Mouse (Mus musculus) midbrain, embryonic 16.5 days (tissue): ENCODE results near the gene Slirp. TPM values are rescaled to one million over a fixed set of nuclear protein-coding genes. Genes with fewer than 3 reads are reported as not detected.

Experiments used
- ATAC-seq: fragments of 200-750 bp; cut with Nextera tagmentation; 2 replicates; pipeline ENCODE4 v1.8.0; 2017; ENCODE audit warnings: moderate TSS enrichment
- H3K27ac ChIP-seq: fragments of 300-500 bp; sonication (generic); 2 replicates; pipeline ENCODE4 v1.5.1; 2014; ENCODE audit warnings: mild to moderate bottlenecking, low read length, mixed read lengths
- H3K27me3 ChIP-seq: fragments of 300-500 bp; sonication (generic); 2 replicates; pipeline ENCODE4 v1.6.1; 2014; ENCODE audit warnings: low read depth, low read length, mixed read lengths; ENCODE audit not compliant: control insufficient read depth, insufficient read depth
- H3K36me3 ChIP-seq: fragments of 300-500 bp; sonication (generic); 2 replicates; pipeline ENCODE4 v1.6.1; 2014; ENCODE audit warnings: mild to moderate bottlenecking, low read length, moderate library complexity, mixed read lengths; ENCODE audit not compliant: control insufficient read depth, insufficient read depth
- H3K4me1 ChIP-seq: fragments of 300-500 bp; sonication (generic); 2 replicates; pipeline ENCODE4 v1.6.1; 2014; ENCODE audit warnings: mild to moderate bottlenecking, low read length, mixed read lengths; ENCODE audit not compliant: control insufficient read depth, insufficient read depth
- H3K4me2 ChIP-seq: fragments of 300-500 bp; sonication (generic); 2 replicates; pipeline ENCODE4 v1.6.1; 2014; ENCODE audit warnings: mild to moderate bottlenecking, low read length, mixed read lengths
- H3K4me3 ChIP-seq: fragments of 300-500 bp; sonication (generic); 2 replicates; pipeline ENCODE4 v1.5.1; 2014; ENCODE audit warnings: low read depth, mild to moderate bottlenecking, low read length, moderate library complexity, mixed read lengths
- H3K9ac ChIP-seq: fragments of 300-500 bp; sonication (generic); 2 replicates; pipeline ENCODE4 v1.6.1; 2014; ENCODE audit warnings: low read depth, low read length, mixed read lengths
- H3K9me3 ChIP-seq: fragments of 300-500 bp; sonication (generic); replicated peaks from 2 replicates; pipeline ENCODE4 v1.6.1; 2014; ENCODE audit warnings: mild to moderate bottlenecking, low read length, mixed read lengths; ENCODE audit not compliant: control insufficient read depth, poor library complexity, severe bottlenecking
- WGBS: fragments of 180-500 bp; shearing (Covaris S2); extraction: QIAGEN DNeasy Blood & Tissue Kit; methylation state at CpG from one replicate; pipeline ENCODE4 v1.1.7; 2014; 5-methylcytosine and 5-hydroxymethylcytosine counted together
- polyA plus RNA-seq: library from polyadenylated mRNA; unstranded; fragments of >200 nt; fragmentation: Nextera tagmentation; extraction: Ambion mirVana; gene quantifications from 2 replicates; pipeline ENCODE4 v1.2.1, GENCODE M21; 2015

The Slirp gene
- polyA plus RNA-seq: 195 and 209 TPM in 2 replicates

DNA sequence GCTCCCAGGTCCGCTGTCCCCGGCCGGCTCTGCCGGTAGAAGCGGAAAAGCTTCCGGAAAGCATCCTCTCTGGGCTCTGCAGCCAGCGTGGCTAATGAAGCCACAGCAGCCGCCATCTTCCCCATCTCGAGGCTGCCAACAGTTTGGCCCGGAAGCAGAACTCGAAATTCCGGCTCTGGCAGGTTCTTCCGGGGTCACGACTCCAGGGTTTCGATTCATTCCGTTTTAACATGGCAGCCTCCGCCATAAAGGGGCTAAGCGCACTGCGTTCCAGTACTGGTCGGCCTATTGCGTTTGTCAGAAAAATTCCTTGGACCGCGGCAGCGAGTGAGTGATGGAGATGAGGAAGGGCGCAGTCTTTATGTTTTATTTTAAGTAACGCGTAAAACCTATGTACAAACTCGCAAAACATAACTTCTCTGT is at the start of gene Slirp, which contains the start of gene Alkbh1:
Slirp (plus strand) TSS at position 197 of the 423 bp plus-strand sequence.
Alkbh1 (minus strand) TSS at position 318 of the 423 bp plus-strand sequence.
- H3K36me3 ChIP-seq: peaks cover 11% of the 10 kb centered on the region
- ATAC-seq: peak; percentile 96
- no peaks in the 10 kb centered on the region for H3K9me3 ChIP-seq
- H3K4me2 ChIP-seq: peak within 1 kb of the TSS; percentile 93
- peak within 1 kb of the TSS; percentile 75 for H3K27ac ChIP-seq
- H3K4me1 ChIP-seq: peaks cover 24% of the 10 kb centered on the region
- H3K4me3 ChIP-seq: peak within 1 kb of the TSS; percentile 57
- H3K9ac ChIP-seq: peak within 1 kb of the TSS; percentile 78
- H3K27me3 ChIP-seq: no peaks in the 10 kb centered on the region
- under 1% methylated on average over 28 of the region's 28 CpGs for WGBS

DNA sequence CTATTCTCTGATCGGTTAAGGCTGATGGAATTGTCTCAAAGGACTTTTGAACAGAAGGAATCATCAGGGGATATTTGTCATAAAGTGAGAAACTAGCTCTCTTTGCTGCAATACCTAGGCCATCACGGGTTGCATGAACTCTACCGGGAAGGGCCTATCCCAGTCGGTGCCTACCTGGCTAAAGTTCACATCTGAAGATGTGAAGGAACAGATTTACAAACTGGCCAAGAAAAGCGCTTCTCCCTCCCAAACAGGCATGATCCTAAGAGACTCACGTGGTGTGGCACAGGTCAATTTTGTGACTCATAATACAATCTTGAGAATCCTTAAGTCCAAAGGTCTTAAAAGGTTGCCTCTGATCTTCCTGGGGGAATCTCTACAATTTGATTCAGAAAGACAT is 49.4 kb upstream of the Slirp start:
- no peak overlapping the region for H3K27ac ChIP-seq
- no peaks in the 10 kb centered on the region for H3K9me3 ChIP-seq
- WGBS: 86% methylated on average over 6 of the region's 6 CpGs
- no peak overlapping the region for H3K4me2 ChIP-seq
- no peaks in the 10 kb centered on the region for H3K4me1 ChIP-seq
- no peak for ATAC-seq
- no peaks in the 10 kb centered on the region for H3K27me3 ChIP-seq
- H3K9ac ChIP-seq: no peak overlapping the region
- H3K36me3 ChIP-seq: no peaks in the 10 kb centered on the region
- no peak overlapping the region for H3K4me3 ChIP-seq

GRCm38 (mm10) chr12:87397126-87397525 is 46.6 kb upstream of the Slirp start:
- Histone ChIP-seq H3K4me2 (no peak overlapping the region), H3K9ac (no peak overlapping the region), H3K27ac (no peak overlapping the region), H3K27me3 (no peaks in the 10 kb centered on the region), H3K36me3 (no peaks in the 10 kb centered on the region), H3K9me3 (no peaks in the 10 kb centered on the region), H3K4me1 (no peaks in the 10 kb centered on the region), H3K4me3 (no peak overlapping the region)
- no peak for ATAC-seq
- WGBS: 90% methylated on average over 4 of the region's 4 CpGs

GRCm38 (mm10) chr12:87397811-87398417 is 45.8 kb upstream of the Slirp start:
- H3K9me3 ChIP-seq: no peaks in the 10 kb centered on the region
- H3K27ac ChIP-seq: no peak overlapping the region
- H3K4me3 ChIP-seq: no peak overlapping the region
- no peaks in the 10 kb centered on the region for H3K4me1 ChIP-seq
- no peaks in the 10 kb centered on the region for H3K36me3 ChIP-seq
- ATAC-seq: no peak
- no peaks in the 10 kb centered on the region for H3K27me3 ChIP-seq
- H3K9ac ChIP-seq: no peak overlapping the region
- WGBS: 81% methylated on average over 4 of the region's 4 CpGs
- H3K4me2 ChIP-seq: no peak overlapping the region

DNA sequence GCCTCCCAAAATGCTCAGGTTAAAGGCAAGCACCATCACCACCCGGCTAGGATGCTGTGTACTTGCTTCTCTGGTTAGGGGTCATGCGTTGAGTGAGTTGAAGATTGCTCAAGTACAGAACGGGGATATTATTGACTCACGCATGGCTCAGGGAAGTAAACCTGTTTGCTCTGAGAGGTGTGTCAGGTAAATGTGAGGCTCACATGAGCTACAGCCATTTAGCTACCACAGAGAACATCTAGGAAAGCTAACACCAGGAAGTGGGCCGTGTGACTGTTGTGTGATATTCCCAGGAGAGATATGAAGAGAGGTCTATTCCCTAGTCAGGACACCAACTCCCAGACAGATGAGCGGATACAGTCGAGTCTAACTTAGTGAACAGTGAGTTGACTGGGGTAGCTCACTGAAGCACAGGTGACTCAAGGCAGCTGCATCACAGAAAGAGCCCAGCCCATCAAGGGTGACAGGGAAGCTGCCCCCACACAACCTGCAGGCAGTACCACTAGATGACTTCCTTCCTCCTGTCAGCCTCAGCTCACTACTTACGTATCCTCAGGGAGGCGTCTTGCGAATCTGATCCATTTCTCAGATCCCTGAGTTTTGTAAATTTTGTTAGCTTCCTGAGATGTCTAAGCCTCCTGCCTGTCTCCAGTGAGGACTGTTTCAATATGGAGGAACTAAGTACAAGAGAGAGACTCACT is 44.4 kb upstream of the Slirp start:
- ATAC-seq: no peak
- Histone ChIP-seq H3K27ac (no peak overlapping the region), H3K4me1 (no peaks in the 10 kb centered on the region), H3K4me3 (no peak overlapping the region), H3K9ac (no peak overlapping the region), H3K36me3 (no peaks in the 10 kb centered on the region), H3K9me3 (no peaks in the 10 kb centered on the region), H3K27me3 (no peaks in the 10 kb centered on the region), H3K4me2 (no peak overlapping the region)
- 94% methylated on average over 10 of the region's 10 CpGs for WGBS

DNA sequence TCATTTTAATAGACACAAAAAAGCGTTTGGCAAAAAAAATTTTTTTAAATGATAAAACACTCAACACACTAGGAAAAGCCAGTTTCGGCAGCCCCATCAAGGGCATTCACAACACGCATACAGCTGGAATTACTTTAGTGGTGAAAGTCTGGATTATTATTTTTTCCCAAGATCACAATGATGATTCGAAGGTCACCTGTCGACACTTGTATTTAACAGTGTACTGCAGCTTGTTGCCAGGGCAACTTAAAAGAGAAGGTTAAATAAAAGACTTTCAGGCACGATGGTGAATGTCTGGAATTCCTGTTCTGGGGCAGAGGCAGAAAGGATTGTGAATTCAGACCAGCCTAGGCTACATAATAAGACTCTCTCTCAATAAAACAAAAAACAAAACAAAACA is 41.8 kb upstream of the Slirp start:
- no peak overlapping the region for H3K9ac ChIP-seq
- no peaks in the 10 kb centered on the region for H3K4me1 ChIP-seq
- WGBS: 48% methylated on average over 6 of the region's 6 CpGs
- no peak overlapping the region for H3K4me3 ChIP-seq
- H3K4me2 ChIP-seq: no peak overlapping the region
- H3K9me3 ChIP-seq: no peaks in the 10 kb centered on the region
- no peaks in the 10 kb centered on the region for H3K36me3 ChIP-seq
- no peak overlapping the region for H3K27ac ChIP-seq
- ATAC-seq: no peak
- no peaks in the 10 kb centered on the region for H3K27me3 ChIP-seq

DNA sequence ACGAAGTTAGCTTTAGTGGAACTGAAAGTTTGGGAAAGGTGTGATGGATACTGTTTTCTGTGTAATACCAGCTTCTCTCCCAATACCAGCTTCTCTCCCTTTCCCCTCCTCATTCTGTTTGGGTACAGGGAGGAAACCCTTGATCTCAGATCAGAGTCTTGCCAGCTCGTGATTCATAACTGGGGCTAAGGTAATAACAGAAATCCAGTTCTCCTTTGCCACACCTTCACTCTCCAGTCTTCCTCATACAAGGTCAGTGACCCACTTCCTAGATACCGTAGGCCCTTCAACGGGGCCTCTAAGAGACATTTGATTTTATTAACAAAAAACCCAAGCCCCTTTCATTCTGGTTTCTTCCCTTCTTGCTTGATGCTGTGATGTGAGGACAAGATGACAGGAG is 38.5 kb upstream of the Slirp start:
- Histone ChIP-seq H3K9me3 (no peaks in the 10 kb centered on the region), H3K4me3 (no peak overlapping the region), H3K27ac (no peak overlapping the region), H3K4me2 (no peak overlapping the region), H3K9ac (no peak overlapping the region), H3K36me3 (no peaks in the 10 kb centered on the region), H3K4me1 (no peaks in the 10 kb centered on the region), H3K27me3 (no peaks in the 10 kb centered on the region)
- no peak for ATAC-seq
- 85% methylated on average over 4 of the region's 4 CpGs for WGBS

- no peaks in the 10 kb centered on the region for H3K9me3 ChIP-seq
- H3K4me1 ChIP-seq: no peaks in the 10 kb centered on the region
- 79% methylated on average over 3 of the region's 3 CpGs for WGBS
- no peaks in the 10 kb centered on the region for H3K36me3 ChIP-seq
- no peak overlapping the region for H3K4me2 ChIP-seq
- no peak for ATAC-seq
- H3K9ac ChIP-seq: no peak overlapping the region
- no peak overlapping the region for H3K27ac ChIP-seq
- H3K4me3 ChIP-seq: no peak overlapping the region
- H3K27me3 ChIP-seq: no peaks in the 10 kb centered on the region
Measured at GRCm38 (mm10) chr12:87405721-87406120, 38.0 kb upstream of the Slirp start.

DNA sequence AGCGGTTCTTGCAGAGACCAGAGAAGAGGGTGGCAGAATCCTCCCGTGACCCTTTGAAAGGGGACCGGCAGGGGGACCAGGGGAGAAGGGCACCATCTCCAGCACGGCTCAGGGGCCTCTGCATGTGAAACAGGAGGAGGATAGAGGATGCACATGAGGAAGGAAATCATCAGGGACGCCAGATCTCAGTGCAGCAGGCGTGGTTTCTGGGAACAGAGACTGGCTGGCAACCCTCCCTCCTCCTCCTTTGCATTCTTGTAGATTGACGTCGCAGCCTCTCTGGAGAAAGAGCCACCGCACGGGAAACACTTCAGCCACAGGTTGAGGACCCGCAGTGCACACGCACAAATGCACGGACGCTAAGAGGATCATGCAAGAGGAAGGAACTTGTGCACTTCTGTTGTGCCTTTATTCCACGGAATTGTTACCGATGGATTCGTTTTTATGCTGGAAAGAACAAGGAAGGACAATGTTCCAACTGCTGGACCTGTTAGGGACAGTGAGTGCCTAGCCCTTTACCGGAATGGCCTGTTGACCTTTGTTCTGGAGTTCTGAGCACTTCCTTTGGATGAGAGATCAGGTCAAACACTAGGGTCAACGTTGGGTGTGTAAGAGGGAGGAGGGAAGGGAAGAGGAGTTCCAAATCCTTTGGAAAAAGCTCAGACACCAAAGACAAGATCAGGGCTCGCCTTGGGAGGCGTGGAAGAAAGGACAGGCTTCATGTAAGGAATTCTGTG is 35.7 kb upstream of the Slirp start:
- Histone ChIP-seq H3K27ac (no peak overlapping the region), H3K27me3 (no peaks in the 10 kb centered on the region), H3K9ac (no peak overlapping the region), H3K9me3 (no peaks in the 10 kb centered on the region), H3K4me3 (no peak overlapping the region), H3K4me2 (no peak overlapping the region), H3K4me1 (no peaks in the 10 kb centered on the region), H3K36me3 (no peaks in the 10 kb centered on the region)
- 37% methylated on average over 21 of the region's 21 CpGs for WGBS
- no peak for ATAC-seq
